Mouse (Mus musculus): ENCODE measurements around the gene Ssxb9. TPM values are rescaled to one million over a fixed set of nuclear protein-coding genes. Genes with fewer than 3 reads are reported as not detected.
"Not testable (repeated sequence)": the region's sequence is repeated elsewhere in the genome, so short reads cannot be mapped to it uniquely, and the experiment has no call there.

Gene Ssxb9
- not detected for total RNA-seq (2021)
- long read RNA-seq, experiment 1, result 0 reads
- long read RNA-seq, experiment 2, result 0 reads

- DNase-seq; intact Hi-C loops (cut with DNase I): not testable (repeated sequence)
These were observed at the start of gene Ssxb9 for GRCm38 (mm10) chrX:8366678-8367077. Ssxb9 (plus strand) TSS chrX:8366978.

GRCm38 (mm10) chrX:8327124-8327523, 39.7 kb upstream of the Ssxb9 start, which contains the start of gene Ssxb10:
Ssxb10 (plus strand) TSS chrX:8327424.
- DNase-seq, result no peak
- intact Hi-C loops (cut with DNase I), result no loop called here

- intact Hi-C loops (cut with DNase I); DNase-seq: not testable (repeated sequence)
These were observed 46.2 kb downstream of the Ssxb9 start, which contains the start of gene Ssxb1 for GRCm38 (mm10) chrX:8413005-8413404. Ssxb1 (plus strand) TSS chrX:8413305.

Other genes starting within 250 kb of the Ssxb9 start
- 10 to 100 TPM; 67.7 to 71.3 TPM for gene Wdr13, start 234.1 kb upstream of the Ssxb9 start, total RNA-seq (2021)
- gene Rbm3, start 221.1 kb upstream of the Ssxb9 start, total RNA-seq (2021), result 100 to 1,000 TPM; 158 to 181 TPM
- gene Tbc1d25, start 190.8 kb upstream of the Ssxb9 start, total RNA-seq (2021), result 1 to 10 TPM; 4.1 to 4.2 TPM
- 10 to 100 TPM; 19.0 to 24.7 TPM for gene Ebp, start 173.5 kb upstream of the Ssxb9 start, total RNA-seq (2021)
- 1 to 10 TPM; 1.8 to 3.7 TPM for gene Porcn, start 160.5 kb upstream of the Ssxb9 start, total RNA-seq (2021)
- 10 to 100 TPM in 1 of 2 experiments, 1 to 10 TPM in 1; 9.8 to 12.7 TPM for gene Ftsj1, start 114.6 kb upstream of the Ssxb9 start, total RNA-seq (2021)
- 1 to 10 TPM in 1 of 2 experiments, under 1 TPM in 1; 0.78 to 1.6 TPM for gene Slc38a5, start 95.8 kb upstream of the Ssxb9 start, total RNA-seq (2021)
- not detected for gene Ssxb10, start 39.6 kb upstream of the Ssxb9 start, total RNA-seq (2021)
- gene Ssxb1, start 46.3 kb downstream of the Ssxb9 start, total RNA-seq (2021), result not detected
- not detected for gene Ssxb2, start 94.7 kb downstream of the Ssxb9 start, total RNA-seq (2021)
- gene Gm14459, start 158.0 kb downstream of the Ssxb9 start, total RNA-seq (2021), result not detected
- gene Ssxb6, start 181.3 kb downstream of the Ssxb9 start, total RNA-seq (2021), result not detected
- not detected for gene Ssxb3, start 224.8 kb downstream of the Ssxb9 start, total RNA-seq (2021)